Mouse (Mus musculus) neural tube, embryonic 10.5 days (tissue): ENCODE data around the gene Zmynd8.

Experiments used
- DNase-seq: peaks from one replicate; pipeline ENCODE4 v3.0.0-alpha.2; 2017; ENCODE audit warnings: low spot score; ENCODE audit errors: extremely low spot score

The Zmynd8 gene

GRCm38 (mm10) chr2:165860447-165860846 lies 38.4 kb downstream of the Zmynd8 start:
- no peak for DNase-seq

- peak; percentile 43 for DNase-seq
Observed at GRCm38 (mm10) chr2:165858453-165859384, 40.1 kb downstream of the Zmynd8 start.

- peak; percentile 60 for DNase-seq
Observed at GRCm38 (mm10) chr2:165857841-165858426, 40.9 kb downstream of the Zmynd8 start.

GRCm38 (mm10) chr2:165857395-165857831 lies 41.4 kb downstream of the Zmynd8 start:
- DNase-seq, result no peak

GRCm38 (mm10) chr2:165856611-165857200 lies 42.1 kb downstream of the Zmynd8 start:
- no peak for DNase-seq

- no peak for DNase-seq
Observed at GRCm38 (mm10) chr2:165855641-165856301, 43.0 kb downstream of the Zmynd8 start.

- no peak for DNase-seq
Observed at GRCm38 (mm10) chr2:165854207-165854968, 44.4 kb downstream of the Zmynd8 start.

GRCm38 (mm10) chr2:165852896-165853633 lies 45.8 kb downstream of the Zmynd8 start:
- DNase-seq, result no peak

GRCm38 (mm10) chr2:165852453-165852852 lies 46.4 kb downstream of the Zmynd8 start:
- DNase-seq, result no peak

GRCm38 (mm10) chr2:165851811-165852415 lies 46.9 kb downstream of the Zmynd8 start:
- no peak for DNase-seq

- DNase-seq, result no peak
Observed at GRCm38 (mm10) chr2:165850826-165851225, 48.0 kb downstream of the Zmynd8 start.

- DNase-seq, result no peak
Observed at GRCm38 (mm10) chr2:165849129-165849528, 49.7 kb downstream of the Zmynd8 start.

- no peak for DNase-seq
Observed at GRCm38 (mm10) chr2:165846787-165847186, 52.0 kb downstream of the Zmynd8 start.

GRCm38 (mm10) chr2:165845490-165845889 lies 53.3 kb downstream of the Zmynd8 start:
- no peak for DNase-seq

- DNase-seq, result no peak
Observed at GRCm38 (mm10) chr2:165843350-165843749, 55.5 kb downstream of the Zmynd8 start.

GRCm38 (mm10) chr2:165842241-165842640 lies 56.6 kb downstream of the Zmynd8 start:
- DNase-seq, result no peak

GRCm38 (mm10) chr2:165841805-165842204 lies 57.0 kb downstream of the Zmynd8 start:
- DNase-seq, result no peak

GRCm38 (mm10) chr2:165840852-165841251 lies 58.0 kb downstream of the Zmynd8 start:
- no peak for DNase-seq

GRCm38 (mm10) chr2:165839317-165839652 lies 59.5 kb downstream of the Zmynd8 start:
- no peak for DNase-seq
